Mouse (Mus musculus) neural tube, embryonic 10.5 days (tissue): ENCODE measurements around the gene Ptprt.

ENCODE experiments used
- DNase-seq: peaks from one replicate; pipeline ENCODE4 v3.0.0-alpha.2; 2017; ENCODE audit warnings: low spot score; ENCODE audit errors: extremely low spot score

Gene Ptprt

GRCm38 (mm10) chr2:161706386-161706915, 954.5 kb downstream of the Ptprt start:
- no peak for DNase-seq

- no peak for DNase-seq
These were observed 956.1 kb downstream of the Ptprt start for GRCm38 (mm10) chr2:161704811-161705210.

- no peak for DNase-seq
These were observed 956.5 kb downstream of the Ptprt start for GRCm38 (mm10) chr2:161704410-161704809.

GRCm38 (mm10) chr2:161695819-161696218, 965.1 kb downstream of the Ptprt start:
- no peak for DNase-seq

GRCm38 (mm10) chr2:161668302-161668986, 992.5 kb downstream of the Ptprt start:
- no peak for DNase-seq

- no peak for DNase-seq
These were observed 999.0 kb downstream of the Ptprt start for GRCm38 (mm10) chr2:161661912-161662311.

- no peak for DNase-seq
These were observed 1000.1 kb downstream of the Ptprt start for GRCm38 (mm10) chr2:161660827-161661226.

- no peak for DNase-seq
These were observed 1003.9 kb downstream of the Ptprt start for GRCm38 (mm10) chr2:161657046-161657445.

GRCm38 (mm10) chr2:161656632-161657031, 1004.3 kb downstream of the Ptprt start:
- DNase-seq, result no peak

- DNase-seq, result no peak
These were observed 1020.1 kb downstream of the Ptprt start for GRCm38 (mm10) chr2:161640805-161641204.

- DNase-seq, result no peak
These were observed 1026.9 kb downstream of the Ptprt start for GRCm38 (mm10) chr2:161634084-161634483.

GRCm38 (mm10) chr2:161625896-161626295, 1035.1 kb downstream of the Ptprt start:
- no peak for DNase-seq

GRCm38 (mm10) chr2:161608401-161608800, 1052.5 kb downstream of the Ptprt start:
- DNase-seq, result no peak

GRCm38 (mm10) chr2:161607372-161607771, 1053.6 kb downstream of the Ptprt start:
- DNase-seq, result no peak

- no peak for DNase-seq
These were observed 1060.6 kb downstream of the Ptprt start for GRCm38 (mm10) chr2:161600206-161600808.

- DNase-seq, result no peak
These were observed 1067.4 kb downstream of the Ptprt start for GRCm38 (mm10) chr2:161593391-161594152.

- no peak for DNase-seq
These were observed 1086.5 kb downstream of the Ptprt start for GRCm38 (mm10) chr2:161574401-161574800.

GRCm38 (mm10) chr2:161572201-161572600, 1088.7 kb downstream of the Ptprt start:
- no peak for DNase-seq

GRCm38 (mm10) chr2:161570236-161570995, 1090.5 kb downstream of the Ptprt start:
- DNase-seq, result no peak

GRCm38 (mm10) chr2:161561502-161561901, 1099.4 kb downstream of the Ptprt start:
- no peak for DNase-seq

- DNase-seq, result no peak
These were observed 1103.1 kb downstream of the Ptprt start for GRCm38 (mm10) chr2:161557874-161558273.
